Mouse (Mus musculus): ENCODE results near the gene Slc16a11. TPM values are rescaled to one million over a fixed set of nuclear protein-coding genes. Genes with fewer than 3 reads are reported as not detected.
"Not testable (repeated sequence)": the region's sequence is repeated elsewhere in the genome, so short reads cannot be mapped to it uniquely, and the experiment has no call there.

The Slc16a11 gene
- 6.9 and 11.2 TPM in 2 replicates for polyA plus RNA-seq (2015; fragmentation: Nextera tagmentation; extraction: Ambion mirVana)

- peaks cover 56% of the 10 kb centered on the region for H3K27me3 ChIP-seq
- H3K4me1 ChIP-seq = peaks cover 23% of the 10 kb centered on the region
These were observed at the start of gene Slc16a11 for GRCm38 (mm10) chr11:70212423-70212822. TSS of gene Slc16a11 (plus strand) at chr11:70212752.

GRCm38 (mm10) chr11:70165972-70166921 lies 46.3 kb upstream of the Slc16a11 start:
- H3K9ac ChIP-seq = no peak overlapping the region
- no peaks in the 10 kb centered on the region for H3K9me3 ChIP-seq (replicated peaks)
- H3K4me3 ChIP-seq (replicated peaks) = no peak overlapping the region
- H3K36me3 ChIP-seq = no peaks in the 10 kb centered on the region
- H3K4me2 ChIP-seq (replicated peaks) = no peak overlapping the region
- no peak overlapping the region for H3K27ac ChIP-seq (replicated peaks)
- ATAC-seq (ENCODE audit: insufficient number of reproducible peaks, low FRiP score, low TSS enrichment, low read depth) = no peak
- H3K4me1 ChIP-seq = no peaks in the 10 kb centered on the region
- H3K27me3 ChIP-seq = no peaks in the 10 kb centered on the region
- WGBS = 67% methylated on average over 16 of the region's 16 CpGs

More at GRCm38 (mm10) chr11:70212423-70212822, at the start of gene Slc16a11:
- ATAC-seq (ENCODE audit: insufficient number of reproducible peaks, low FRiP score, low TSS enrichment, low read depth) = no peak
- WGBS = 54% methylated on average over 6 of the region's 6 CpGs
- 0 out of 2 replicates have a peak, but pooled peaks cover 6% of the 10 kb centered on the region for H3K36me3 ChIP-seq
- H3K4me3 ChIP-seq (replicated peaks) = peak within 1 kb of the TSS; percentile 40; the same call in 1 of the 2 replicates
- no peak within 1 kb of the TSS for H3K27ac ChIP-seq (replicated peaks)
- H3K4me2 ChIP-seq (replicated peaks) = peak within 1 kb of the TSS; percentile 77
- no peak within 1 kb of the TSS for H3K9ac ChIP-seq
- no peaks in the 10 kb centered on the region for H3K9me3 ChIP-seq (replicated peaks)

- Histone ChIP-seq H3K9ac (no peak overlapping the region), H3K4me1 (no peaks in the 10 kb centered on the region), H3K27ac (replicated peaks) (no peak overlapping the region), H3K4me3 (replicated peaks) (no peak overlapping the region), H3K27me3 (no peaks in the 10 kb centered on the region), H3K4me2 (replicated peaks) (no peak overlapping the region), H3K36me3 (no peaks in the 10 kb centered on the region), H3K9me3 (replicated peaks) (no peaks in the 10 kb centered on the region)
- 58% methylated on average over 7 of the region's 7 CpGs for WGBS
- ATAC-seq (ENCODE audit: insufficient number of reproducible peaks, low FRiP score, low TSS enrichment, low read depth) = no peak
These were observed 44.4 kb upstream of the Slc16a11 start for GRCm38 (mm10) chr11:70168136-70168535.

GRCm38 (mm10) chr11:70169471-70169870 lies 43.1 kb upstream of the Slc16a11 start:
- H3K36me3 ChIP-seq; H3K9me3 ChIP-seq (replicated peaks); H3K4me2 ChIP-seq (replicated peaks); H3K27ac ChIP-seq (replicated peaks); H3K27me3 ChIP-seq; H3K9ac ChIP-seq; ATAC-seq (ENCODE audit: insufficient number of reproducible peaks, low FRiP score, low TSS enrichment, low read depth); H3K4me1 ChIP-seq; H3K4me3 ChIP-seq (replicated peaks): not testable (repeated sequence)
- 94% methylated on average over 7 of the region's 7 CpGs for WGBS

GRCm38 (mm10) chr11:70170291-70170690 lies 42.3 kb upstream of the Slc16a11 start:
- 71% methylated on average over 7 of the region's 7 CpGs for WGBS
- H3K4me2 ChIP-seq (replicated peaks) = no peak overlapping the region

GRCm38 (mm10) chr11:70171181-70171580 lies 41.4 kb upstream of the Slc16a11 start:
- no peak for ATAC-seq (ENCODE audit: insufficient number of reproducible peaks, low FRiP score, low TSS enrichment, low read depth)
- 74% methylated on average over 7 of the region's 7 CpGs for WGBS
- no peaks in the 10 kb centered on the region for H3K4me1 ChIP-seq

More at GRCm38 (mm10) chr11:70170291-70170690, 42.3 kb upstream of the Slc16a11 start:
- Histone ChIP-seq H3K27me3 (no peaks in the 10 kb centered on the region), H3K4me1 (no peaks in the 10 kb centered on the region), H3K36me3 (no peaks in the 10 kb centered on the region), H3K27ac (replicated peaks) (no peak overlapping the region), H3K9me3 (replicated peaks) (no peaks in the 10 kb centered on the region), H3K9ac (no peak overlapping the region), H3K4me3 (replicated peaks) (no peak overlapping the region)
- ATAC-seq (ENCODE audit: insufficient number of reproducible peaks, low FRiP score, low TSS enrichment, low read depth) = no peak

GRCm38 (mm10) chr11:70171847-70172246 lies 40.7 kb upstream of the Slc16a11 start:
- Histone ChIP-seq H3K4me3 (replicated peaks) (no peak overlapping the region), H3K27ac (replicated peaks) (no peak overlapping the region), H3K27me3 (no peaks in the 10 kb centered on the region), H3K4me2 (replicated peaks) (no peak overlapping the region), H3K36me3 (no peaks in the 10 kb centered on the region), H3K9ac (no peak overlapping the region), H3K4me1 (no peaks in the 10 kb centered on the region), H3K9me3 (replicated peaks) (no peaks in the 10 kb centered on the region)
- 51% methylated on average over 3 of the region's 3 CpGs for WGBS
- ATAC-seq (ENCODE audit: insufficient number of reproducible peaks, low FRiP score, low TSS enrichment, low read depth) = no peak

More at GRCm38 (mm10) chr11:70171181-70171580, 41.4 kb upstream of the Slc16a11 start:
- Histone ChIP-seq H3K36me3 (no peaks in the 10 kb centered on the region), H3K9ac (no peak overlapping the region), H3K27ac (replicated peaks) (no peak overlapping the region), H3K27me3 (no peaks in the 10 kb centered on the region), H3K4me2 (replicated peaks) (no peak overlapping the region), H3K4me3 (replicated peaks) (no peak overlapping the region), H3K9me3 (replicated peaks) (no peaks in the 10 kb centered on the region)

- H3K9ac ChIP-seq = no peak overlapping the region
- 50% methylated on average over 5 of the region's 5 CpGs for WGBS
- no peak for ATAC-seq (ENCODE audit: insufficient number of reproducible peaks, low FRiP score, low TSS enrichment, low read depth)
These were observed 40.3 kb upstream of the Slc16a11 start for GRCm38 (mm10) chr11:70172298-70172697.

GRCm38 (mm10) chr11:70174491-70174890 lies 38.1 kb upstream of the Slc16a11 start:
- no peaks in the 10 kb centered on the region for H3K4me1 ChIP-seq
- WGBS = 82% methylated on average over 4 of the region's 4 CpGs

More at GRCm38 (mm10) chr11:70172298-70172697, 40.3 kb upstream of the Slc16a11 start:
- Histone ChIP-seq H3K36me3 (no peaks in the 10 kb centered on the region), H3K27me3 (no peaks in the 10 kb centered on the region), H3K9me3 (replicated peaks) (no peaks in the 10 kb centered on the region), H3K4me2 (replicated peaks) (no peak overlapping the region), H3K27ac (replicated peaks) (no peak overlapping the region), H3K4me1 (no peaks in the 10 kb centered on the region), H3K4me3 (replicated peaks) (no peak overlapping the region)

GRCm38 (mm10) chr11:70177647-70178046 lies 34.9 kb upstream of the Slc16a11 start:
- Histone ChIP-seq H3K27ac (replicated peaks) (no peak overlapping the region), H3K4me2 (replicated peaks) (no peak overlapping the region), H3K4me1 (no peaks in the 10 kb centered on the region), H3K9ac (no peak overlapping the region), H3K9me3 (replicated peaks) (no peaks in the 10 kb centered on the region), H3K36me3 (no peaks in the 10 kb centered on the region), H3K4me3 (replicated peaks) (no peak overlapping the region), H3K27me3 (no peaks in the 10 kb centered on the region)
- 68% methylated on average over 8 of the region's 8 CpGs for WGBS
- ATAC-seq (ENCODE audit: insufficient number of reproducible peaks, low FRiP score, low TSS enrichment, low read depth) = no peak

More at GRCm38 (mm10) chr11:70174491-70174890, 38.1 kb upstream of the Slc16a11 start:
- Histone ChIP-seq H3K27ac (replicated peaks) (no peak overlapping the region), H3K9me3 (replicated peaks) (no peaks in the 10 kb centered on the region), H3K4me3 (replicated peaks) (no peak overlapping the region), H3K9ac (no peak overlapping the region), H3K4me2 (replicated peaks) (no peak overlapping the region), H3K36me3 (no peaks in the 10 kb centered on the region), H3K27me3 (no peaks in the 10 kb centered on the region)
- no peak for ATAC-seq (ENCODE audit: insufficient number of reproducible peaks, low FRiP score, low TSS enrichment, low read depth)

GRCm38 (mm10) chr11:70178311-70178710 lies 34.2 kb upstream of the Slc16a11 start:
- H3K4me2 ChIP-seq (replicated peaks) = no peak overlapping the region
- H3K9me3 ChIP-seq (replicated peaks) = no peaks in the 10 kb centered on the region
- H3K27ac ChIP-seq (replicated peaks) = no peak overlapping the region
- no peak overlapping the region for H3K9ac ChIP-seq
- H3K36me3 ChIP-seq = no peaks in the 10 kb centered on the region
- ATAC-seq (ENCODE audit: insufficient number of reproducible peaks, low FRiP score, low TSS enrichment, low read depth) = no peak
- H3K4me3 ChIP-seq (replicated peaks) = no peak overlapping the region
- no peaks in the 10 kb centered on the region for H3K4me1 ChIP-seq
- 85% methylated on average over 11 of the region's 11 CpGs for WGBS
- H3K27me3 ChIP-seq = no peaks in the 10 kb centered on the region

Measured in embryonic facial prominence, embryonic 15.5 days (tissue).